Mouse (Mus musculus) T-helper 1 cell (primary cell): Measurements from ENCODE around the gene Acbd4.

Source experiments
- in situ Hi-C: fragments of 300-600 bp; cut with MboI, MseI; formaldehyde crosslinking; loops from one replicate; pipeline ENCODE4 v1.15.1; 2025; ENCODE audit warnings: high pct_unique_total_duplicates

The Acbd4 gene

DNA sequence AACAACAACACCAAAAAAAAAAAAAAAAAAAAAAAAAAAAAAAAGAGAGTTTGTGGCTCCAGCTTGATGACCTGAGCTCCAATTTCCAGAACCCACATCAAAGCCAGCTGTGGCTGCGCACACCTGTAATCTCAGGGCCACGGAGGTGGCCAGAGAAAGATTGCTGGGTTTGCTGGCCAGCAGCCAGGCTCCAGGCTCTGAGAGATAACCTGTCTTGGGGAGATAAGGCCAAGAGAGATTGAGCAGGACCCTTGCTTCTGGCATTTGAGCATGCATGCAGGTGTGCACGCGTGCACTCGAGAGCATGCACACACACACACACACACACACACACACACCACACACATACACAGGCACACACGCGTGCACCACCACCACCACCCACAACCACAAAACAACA is 8.2 kb upstream of the Acbd4 start:
- in situ Hi-C loops = no loop called here

DNA sequence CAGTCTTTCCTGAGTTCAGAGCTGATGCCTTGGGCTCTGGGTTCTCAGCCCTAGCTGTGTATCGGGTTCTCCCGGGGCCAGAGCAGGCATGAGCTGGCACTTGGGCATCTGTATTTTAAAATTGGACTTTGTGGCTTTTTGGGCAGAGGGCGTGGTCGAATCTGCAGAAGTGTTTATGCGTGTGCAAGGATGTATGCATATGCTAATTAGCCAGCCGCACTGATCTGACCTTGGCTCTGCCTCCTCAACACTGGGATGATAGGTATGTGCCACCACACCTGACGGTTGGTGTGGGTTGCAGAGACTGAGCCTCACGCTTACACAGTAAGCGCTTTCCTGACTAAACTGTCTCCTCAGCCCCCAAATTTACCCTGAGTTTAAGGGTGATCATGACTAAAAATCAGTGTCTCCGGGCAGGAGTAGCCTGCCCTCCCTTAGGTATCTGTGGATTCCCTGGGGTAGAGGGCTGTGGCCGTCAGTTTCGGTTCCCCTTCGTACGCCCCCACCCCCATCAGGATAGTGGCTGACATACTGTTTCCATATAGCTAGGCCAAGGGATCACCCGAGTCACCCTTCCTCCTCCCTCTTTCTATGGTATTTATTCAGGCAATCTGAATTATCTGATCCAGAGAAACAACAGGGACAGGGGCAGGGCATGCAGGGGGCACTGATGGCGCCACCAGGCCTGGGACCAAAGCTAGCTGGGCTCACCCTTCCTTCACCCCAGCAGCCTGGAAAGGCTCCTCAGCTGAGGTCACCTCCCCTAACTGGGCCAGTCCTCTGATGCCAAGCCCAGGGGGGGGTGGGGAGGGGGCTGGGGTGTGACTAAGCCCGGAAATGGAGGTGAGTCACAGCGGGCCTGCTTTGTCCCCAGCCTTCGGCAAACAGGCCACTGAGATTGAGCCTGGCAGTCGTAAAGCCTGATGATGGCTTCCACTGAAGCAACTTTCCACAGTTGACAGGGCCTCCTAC is 7.3 kb upstream of the Acbd4 start:
- in situ Hi-C loops = no loop called here

DNA sequence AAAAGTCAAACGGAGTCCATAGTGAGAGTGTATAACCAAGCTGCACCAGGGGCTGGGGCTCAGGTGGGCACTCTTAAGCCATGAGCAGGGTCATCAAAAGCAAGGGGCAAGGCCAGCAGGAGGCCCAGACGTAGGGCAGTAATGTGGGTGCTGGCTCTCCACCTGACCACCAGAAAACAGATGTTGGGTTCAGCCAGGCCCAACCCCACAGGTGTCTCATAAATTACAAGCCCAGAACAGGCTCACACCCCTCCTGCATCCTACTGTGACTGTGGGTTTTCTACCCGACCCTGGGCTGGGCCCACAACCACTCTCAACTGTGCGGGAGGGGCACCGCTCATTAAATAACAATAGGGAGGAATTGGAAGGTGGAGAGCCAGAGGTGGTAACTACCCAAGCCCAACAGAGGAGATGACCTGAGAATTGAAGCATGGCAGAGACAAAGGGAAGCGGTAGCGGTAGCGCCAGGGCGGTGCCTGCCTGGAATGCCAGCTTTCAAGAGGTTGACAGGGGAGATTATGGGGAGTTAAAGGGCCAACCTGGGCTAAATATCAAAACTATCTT is 6.3 kb upstream of the Acbd4 start:
- in situ Hi-C loops = no loop called here

DNA sequence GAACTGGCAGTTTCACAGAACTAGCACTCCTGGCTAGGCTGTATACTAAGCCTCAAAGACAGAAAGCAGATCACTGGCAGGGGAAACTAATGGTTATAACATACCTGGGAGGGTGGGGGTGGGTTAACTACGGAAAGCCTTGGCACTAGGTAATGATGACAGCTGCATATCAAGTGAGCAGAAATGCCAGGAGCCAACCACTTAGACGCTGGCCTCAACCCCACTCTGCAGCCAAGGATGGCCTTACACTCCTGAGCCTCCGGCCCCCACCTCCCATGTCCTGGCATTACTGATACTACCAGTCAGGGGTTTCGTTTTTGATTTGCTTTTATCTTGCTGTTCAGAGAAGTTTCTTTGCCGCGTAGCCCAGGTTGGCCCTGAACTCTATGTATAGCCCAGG is 5.7 kb upstream of the Acbd4 start:
- in situ Hi-C loops = no loop called here

DNA sequence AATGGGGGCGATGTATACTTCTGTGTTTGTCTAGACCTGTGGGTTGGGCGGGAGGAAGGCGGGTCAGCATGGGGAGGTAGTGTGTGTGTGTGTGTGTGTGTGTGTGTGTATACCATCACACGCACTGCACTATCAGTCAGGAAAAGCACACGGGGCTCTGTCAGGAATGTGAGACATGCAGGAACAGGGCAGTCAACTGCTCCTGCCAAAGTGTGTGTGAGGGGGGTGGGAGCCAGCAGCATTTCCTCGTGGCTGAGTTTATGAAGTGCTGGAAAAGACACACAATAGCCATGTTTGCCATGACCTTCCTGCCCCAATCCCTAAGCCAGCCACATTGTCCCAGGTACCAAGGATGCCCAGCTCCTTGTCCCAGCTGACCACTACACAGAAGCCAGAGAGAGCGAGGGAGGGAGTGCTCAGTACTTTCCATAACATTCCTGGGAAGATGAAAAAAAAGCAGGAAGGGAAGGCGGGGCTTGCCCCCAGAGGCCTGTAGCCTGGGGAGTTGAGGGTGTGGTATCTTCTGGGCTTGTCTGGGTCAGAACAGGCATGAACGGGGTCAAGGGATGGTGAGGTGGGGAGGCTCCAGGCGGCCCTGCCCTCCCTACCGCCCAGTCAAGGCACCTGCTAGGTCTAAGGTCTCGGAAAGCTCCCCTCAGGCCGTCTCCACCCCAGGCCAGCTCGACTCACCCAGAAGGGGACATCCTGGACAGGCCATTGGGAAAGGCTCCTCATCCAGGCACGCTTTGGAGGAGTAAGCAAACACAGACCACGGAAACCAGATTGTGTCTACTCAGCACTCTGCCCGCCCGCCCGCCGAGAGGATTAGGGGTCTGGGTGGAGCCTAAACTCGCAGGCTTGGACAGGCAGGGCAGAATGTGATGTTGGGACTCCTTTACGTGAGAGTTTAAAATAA is 4.2 kb upstream of the Acbd4 start:
- in situ Hi-C loops = no loop called here

DNA sequence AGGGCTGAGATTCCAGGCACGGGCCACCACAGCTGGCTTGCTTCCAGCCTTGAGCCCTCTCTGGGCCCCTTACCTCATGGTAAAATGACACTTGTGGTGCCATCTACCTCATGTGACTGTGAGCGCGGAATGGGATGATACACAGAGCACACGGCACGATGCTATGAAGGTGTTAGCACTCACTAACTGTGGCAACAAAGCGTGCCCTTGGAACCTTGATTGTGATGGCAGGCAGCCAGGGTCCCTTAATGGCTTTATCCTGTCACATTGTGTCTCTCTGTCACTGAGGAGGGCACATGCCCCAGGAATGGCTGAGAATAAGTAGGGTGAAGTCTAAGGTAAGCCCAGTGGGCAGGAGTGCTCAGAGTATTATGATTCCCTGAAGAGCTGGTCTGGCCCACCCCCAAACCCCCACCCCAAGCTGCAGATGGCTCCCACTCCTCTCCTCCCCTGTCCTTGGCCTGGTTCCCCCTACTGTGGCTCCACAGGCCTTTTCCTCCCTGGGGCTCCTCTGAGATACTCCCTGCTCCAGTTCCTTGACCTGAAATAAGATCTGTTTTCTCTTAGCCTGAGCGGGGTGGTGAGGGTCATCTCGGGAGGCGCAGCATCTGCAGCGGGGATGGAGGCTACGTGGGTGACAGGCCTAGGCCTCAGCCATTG is 2.8 kb upstream of the Acbd4 start:
- in situ Hi-C loops = no loop called here

DNA sequence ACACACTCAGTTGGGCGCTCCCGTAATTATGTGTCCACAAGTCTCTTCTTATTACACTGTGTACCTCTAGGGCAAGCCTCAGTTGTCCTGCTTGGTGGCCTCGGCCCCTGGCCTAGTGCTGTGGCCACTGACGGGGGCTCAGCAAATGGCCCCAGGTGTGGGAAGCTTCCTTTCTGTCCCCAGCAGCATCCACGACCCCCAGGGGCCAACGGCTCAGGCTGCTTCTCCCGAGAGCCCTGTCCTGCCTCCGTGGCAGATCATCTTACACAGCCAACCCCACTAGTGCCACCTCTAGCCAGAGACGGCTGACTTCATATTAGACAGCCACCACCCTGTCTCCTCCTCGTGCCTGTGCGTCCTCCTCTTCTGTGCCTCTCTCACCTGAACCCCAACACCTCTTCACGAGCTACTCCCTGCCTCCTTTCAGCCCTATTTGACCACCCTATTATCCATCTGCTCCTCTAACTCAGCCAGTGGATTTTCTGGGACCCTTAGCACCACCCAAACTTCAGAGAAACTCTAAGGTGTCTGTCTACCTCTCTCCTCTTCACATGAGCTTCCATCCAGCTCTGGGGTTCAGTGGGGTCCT is 2.0 kb upstream of the Acbd4 start:
- in situ Hi-C loops = no loop called here

DNA sequence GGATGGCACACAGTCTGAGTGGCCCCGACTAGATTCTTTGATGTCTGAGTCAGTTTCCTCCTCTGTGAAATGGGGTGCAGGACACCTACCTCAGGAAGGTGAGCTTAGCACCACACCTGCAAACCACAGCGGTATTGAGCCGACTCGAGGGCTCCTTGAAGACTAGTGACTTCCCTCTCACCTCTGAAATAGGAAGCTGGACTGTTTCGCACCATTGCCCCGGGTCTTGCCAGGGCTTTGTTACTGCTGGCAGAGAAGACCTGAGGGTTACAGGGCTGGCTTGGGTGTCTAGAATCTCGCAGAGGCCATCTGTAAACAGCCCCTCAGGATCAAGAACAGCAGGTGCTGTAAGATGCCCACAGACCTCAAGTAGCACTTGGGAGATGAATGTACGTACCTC is 1.1 kb upstream of the Acbd4 start:
- in situ Hi-C loops = loop anchor here (5.0 kb wide), 1 partner anchor 62 kb away; no protein-coding TSS in a partner anchor

DNA sequence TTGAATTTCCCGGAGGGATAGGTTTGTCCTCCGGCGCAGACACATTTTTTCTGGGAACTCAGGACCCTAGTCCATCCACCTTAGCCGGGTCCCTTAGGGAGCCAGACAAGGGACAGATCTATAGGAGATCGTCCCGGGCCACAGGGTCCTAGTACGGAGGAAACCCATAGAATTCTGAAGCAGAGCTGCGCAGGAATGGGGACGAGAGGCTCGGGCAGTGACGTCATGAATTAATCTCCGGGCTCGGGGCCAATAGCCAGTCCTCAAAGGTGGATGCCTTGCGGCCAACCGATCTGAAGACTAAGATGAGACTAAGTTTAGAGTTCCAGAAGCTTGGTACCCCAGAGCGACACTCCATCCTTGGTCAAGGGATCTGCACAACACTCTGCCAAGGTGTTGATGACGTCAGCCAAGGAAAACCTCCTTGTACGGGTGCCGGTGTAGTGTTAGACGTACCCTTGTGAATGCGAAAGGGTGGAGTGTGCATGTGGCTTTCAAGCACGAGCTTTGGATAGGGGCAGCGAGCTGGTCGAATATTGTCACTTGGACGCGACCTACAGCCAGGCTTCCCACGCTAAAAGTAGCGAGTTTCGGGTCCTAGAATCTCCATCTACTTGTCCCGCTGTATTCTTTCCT is 502 bp downstream of the Acbd4 start:
- in situ Hi-C loops = loop anchor here (5.0 kb wide), 1 partner anchor 60 kb away; no protein-coding TSS in a partner anchor

DNA sequence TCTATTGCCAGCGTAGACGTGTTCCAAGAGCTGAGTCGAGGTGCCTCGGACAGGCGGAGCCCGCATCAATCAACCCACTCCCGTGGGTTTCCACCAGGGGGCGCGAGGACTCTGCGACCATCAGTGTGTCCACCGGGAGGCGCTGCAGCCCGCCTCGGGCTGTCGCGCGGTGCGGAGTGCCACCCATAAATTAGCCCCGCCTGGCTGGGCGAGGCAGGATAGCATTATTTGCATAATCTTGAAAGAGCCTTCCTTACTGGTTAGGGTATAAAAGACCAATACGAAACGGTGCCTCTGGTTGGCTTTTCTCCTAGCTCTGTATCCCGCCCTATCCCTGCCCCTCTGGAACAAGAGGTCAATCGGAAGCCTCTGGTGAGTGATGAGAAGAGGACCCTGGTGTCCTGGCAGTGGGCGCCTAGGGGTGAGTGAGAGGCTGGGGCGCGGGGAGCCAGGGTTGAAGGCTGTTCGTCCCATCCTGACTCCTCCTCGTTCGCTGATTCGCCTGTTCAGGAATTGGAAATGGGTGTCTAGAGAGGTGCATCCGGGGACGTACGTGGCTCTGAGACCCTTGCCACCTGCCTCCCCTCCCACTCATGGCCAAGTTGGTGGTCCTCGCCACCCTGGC is 1.4 kb downstream of the Acbd4 start:
- in situ Hi-C loops = loop anchor here (5.0 kb wide), 1 partner anchor 59 kb away; no protein-coding TSS in a partner anchor

DNA sequence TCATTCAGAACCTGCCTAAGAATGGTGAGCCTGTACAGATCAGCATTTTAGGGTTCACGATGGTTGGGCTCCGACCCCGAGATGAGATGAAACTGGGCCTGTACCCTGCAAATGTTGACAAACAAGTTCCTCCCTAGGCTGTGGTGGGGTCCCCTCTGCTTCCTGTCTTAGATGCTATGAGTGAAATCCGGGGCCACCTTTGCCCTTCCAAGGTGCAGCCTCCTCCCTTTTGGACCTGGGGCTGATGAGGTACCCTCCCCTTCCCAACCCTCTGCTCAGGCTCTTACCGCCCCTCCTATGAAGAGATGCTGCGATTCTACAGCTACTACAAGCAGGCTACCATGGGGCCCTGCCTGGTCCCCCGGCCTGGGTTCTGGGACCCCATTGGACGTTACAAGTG is 2.1 kb downstream of the Acbd4 start:
- in situ Hi-C loops = loop anchor here (5.0 kb wide), 1 partner anchor 59 kb away; no protein-coding TSS in a partner anchor

DNA sequence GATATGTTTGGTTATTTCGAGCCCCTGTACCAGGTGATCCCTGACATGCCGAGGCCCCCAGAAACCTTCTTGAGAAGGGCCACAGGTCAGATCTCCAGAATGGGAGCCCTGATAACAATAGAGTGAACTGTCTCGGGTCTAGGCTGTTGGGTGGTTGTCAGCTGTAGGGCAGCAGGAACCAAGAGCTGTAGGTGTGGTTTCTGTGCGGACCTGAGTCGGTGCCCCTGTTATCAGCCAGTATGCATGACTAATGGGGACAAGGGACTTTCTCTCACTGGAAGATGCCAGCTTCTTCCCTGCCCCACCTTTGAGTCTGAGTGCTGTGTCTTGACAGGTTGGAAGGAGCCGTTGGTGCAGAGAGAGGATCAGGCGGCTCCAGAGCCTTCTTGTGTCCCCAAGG is 3.0 kb downstream of the Acbd4 start:
- in situ Hi-C loops = loop anchor here (5.0 kb wide), 1 partner anchor 58 kb away; no protein-coding TSS in a partner anchor

DNA sequence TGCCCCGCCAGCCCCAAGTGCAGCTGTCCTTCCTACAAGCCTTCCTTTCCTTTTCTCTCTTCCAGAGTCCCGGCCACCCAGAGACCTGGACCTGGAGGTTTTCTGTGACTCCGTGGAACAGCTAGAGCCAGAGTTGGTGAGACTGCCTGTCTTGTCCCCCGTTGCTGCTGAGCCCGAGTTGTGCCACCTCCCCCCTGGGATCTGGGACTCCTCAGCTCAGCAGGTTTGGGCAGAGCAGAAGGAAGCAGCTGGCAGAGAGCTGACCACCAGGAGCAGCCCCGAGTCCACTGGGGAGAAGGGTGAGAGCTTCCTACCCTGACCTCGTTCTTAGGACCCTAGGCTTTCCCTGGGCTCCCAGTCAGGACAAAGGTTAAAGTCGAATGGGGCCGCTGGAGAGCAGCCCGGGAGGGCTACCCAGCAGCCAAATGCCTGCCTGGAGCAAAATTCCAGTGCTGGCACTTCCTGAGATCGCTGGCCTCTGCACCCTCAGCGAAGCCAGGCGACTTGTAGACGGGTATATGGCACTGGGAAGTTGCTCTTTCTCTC is 3.8 kb downstream of the Acbd4 start:
- in situ Hi-C loops = no loop called here

DNA sequence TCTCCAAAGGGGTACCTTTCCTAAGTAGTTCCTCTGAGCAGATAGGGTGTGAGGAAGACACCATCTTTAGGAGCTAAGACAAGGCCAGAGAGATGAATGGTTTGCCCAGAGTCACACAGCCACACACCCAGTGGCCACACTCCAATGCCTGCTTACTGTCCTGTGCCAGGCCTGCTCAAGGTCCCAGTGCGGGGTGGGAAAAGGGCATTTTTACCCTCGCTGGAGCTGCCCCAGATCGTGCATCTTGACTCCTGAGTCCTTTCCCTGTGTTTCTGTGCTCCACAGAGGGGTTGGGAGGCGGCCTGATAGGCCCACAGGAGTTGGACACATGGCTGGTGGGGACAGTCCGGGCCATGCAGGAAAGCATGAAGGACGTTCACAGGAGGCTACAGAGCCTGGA is 4.3 kb downstream of the Acbd4 start:
- in situ Hi-C loops = no loop called here

DNA sequence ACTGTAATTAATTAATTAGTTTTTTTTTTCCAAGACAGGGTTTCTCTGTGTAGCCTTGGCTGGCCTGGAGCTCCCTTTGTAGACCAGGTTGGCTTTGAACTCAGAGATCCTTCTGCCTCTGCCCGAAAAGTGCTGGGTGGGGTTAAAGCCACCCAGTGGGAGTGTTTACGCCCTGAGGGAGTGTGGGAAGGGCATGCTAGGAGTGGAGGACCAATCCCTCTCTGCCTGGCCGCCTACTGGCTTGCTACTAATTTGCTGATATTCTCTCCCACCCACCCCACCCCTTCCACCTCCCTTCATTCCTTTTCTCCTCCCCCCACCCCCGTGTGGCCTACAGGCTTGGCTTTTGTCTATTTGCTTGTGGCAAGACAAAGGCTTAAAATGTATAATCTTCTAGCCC is 4.9 kb downstream of the Acbd4 start:
- in situ Hi-C loops = no loop called here

DNA sequence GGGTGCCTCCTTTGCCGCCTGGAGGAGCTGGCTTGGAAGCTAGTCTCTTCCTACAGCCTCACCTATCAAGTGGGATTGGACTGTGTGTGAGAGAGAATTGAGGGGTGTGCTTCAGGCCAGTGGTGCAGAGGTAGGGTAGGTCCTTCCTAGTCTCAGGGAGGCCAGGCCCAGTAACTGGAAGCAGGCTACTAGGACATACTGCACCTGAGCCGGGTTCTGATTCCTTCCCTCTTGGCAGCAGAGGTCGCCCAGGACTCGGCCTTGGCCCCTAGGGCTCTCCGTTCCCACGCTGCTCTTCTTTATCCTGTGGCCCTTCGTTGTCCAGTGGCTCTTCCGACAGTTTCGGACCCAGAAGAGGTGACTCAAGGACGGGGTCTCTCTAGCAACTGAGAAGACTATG is 9.8 kb downstream of the Acbd4 start:
- in situ Hi-C loops = no loop called here

DNA sequence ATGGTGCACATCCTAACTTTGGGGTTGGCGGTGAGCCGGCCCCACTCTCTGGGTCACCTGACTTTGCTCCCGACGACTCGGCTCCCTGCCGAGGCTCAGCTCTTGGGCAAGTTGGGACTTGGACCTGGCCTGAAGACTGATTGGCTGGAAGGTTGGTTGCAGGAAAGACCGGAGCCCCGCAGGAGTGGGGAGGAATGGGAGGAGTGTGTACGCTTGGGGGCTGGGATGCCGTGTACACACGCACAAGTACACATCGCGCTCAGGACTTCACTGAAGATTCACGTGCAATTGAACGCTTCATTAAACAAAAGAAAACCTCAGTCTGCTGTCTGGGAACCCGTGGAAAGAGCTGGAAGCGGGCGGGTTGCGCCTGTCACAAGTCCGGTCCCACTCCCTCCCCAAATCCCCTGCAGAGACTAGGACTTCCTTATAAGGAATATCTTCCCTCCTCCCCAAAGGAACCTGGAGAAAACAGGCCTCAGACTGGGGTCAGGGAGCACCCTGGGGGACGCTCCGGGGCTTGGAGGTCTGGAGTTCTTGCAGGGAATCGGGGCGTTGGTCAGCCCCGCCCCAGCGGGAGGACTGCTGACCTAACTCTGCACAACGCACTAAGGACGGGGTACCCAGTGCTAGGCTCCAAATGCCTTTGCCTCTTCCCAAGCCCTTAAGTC is 10.5 kb downstream of the Acbd4 start:
- in situ Hi-C loops = no loop called here

DNA sequence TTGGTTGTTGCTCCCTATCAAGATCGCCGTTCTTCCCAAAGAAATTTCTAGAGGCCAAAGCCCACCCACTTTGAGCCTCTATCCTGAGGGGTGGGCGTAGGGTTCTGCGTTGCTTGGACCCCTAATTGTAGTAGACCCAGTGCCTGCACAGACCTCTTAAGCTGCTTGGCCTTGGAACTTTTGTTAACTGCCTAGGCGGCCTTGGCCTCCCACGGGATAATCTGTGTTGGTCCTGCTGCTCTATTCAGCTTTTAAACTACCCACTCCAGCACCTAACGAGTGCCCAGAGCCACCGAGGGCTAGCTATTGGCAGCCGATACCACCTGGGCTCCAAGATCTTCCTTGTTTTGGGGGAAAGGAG is 11.1 kb downstream of the Acbd4 start:
- in situ Hi-C loops = no loop called here

DNA sequence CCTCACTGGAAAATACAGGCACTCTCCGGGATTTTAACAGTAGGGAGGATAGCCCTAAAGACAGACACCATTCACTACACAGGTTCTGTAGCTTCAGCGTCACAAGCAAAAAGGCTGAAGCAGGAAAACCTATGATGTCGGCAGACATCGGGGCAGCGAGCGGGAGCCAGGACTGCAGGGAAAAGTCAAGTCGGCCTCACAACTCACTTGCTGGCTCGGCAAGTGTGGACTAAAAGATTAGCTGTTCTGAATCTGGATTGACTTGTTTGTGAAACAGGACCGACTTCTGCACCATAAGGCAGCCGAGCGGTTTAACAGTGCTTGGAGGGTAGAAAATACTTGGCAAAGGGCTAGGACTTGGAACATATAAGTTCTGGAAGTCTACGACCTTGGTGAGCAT is 11.5 kb downstream of the Acbd4 start:
- in situ Hi-C loops = no loop called here
